Mouse (Mus musculus): Measurements from ENCODE around the gene Islr. TPM values are rescaled to one million over a fixed set of nuclear protein-coding genes. Genes with fewer than 3 reads are reported as not detected.
"Not testable (repeated sequence)": the region's sequence is repeated elsewhere in the genome, so short reads cannot be mapped to it uniquely, and the experiment has no call there.

The Islr gene
- not detected in 2 replicates for polyA plus RNA-seq (2012; ENCODE audit: insufficient read depth, insufficient read length, missing spikeins)

DNA sequence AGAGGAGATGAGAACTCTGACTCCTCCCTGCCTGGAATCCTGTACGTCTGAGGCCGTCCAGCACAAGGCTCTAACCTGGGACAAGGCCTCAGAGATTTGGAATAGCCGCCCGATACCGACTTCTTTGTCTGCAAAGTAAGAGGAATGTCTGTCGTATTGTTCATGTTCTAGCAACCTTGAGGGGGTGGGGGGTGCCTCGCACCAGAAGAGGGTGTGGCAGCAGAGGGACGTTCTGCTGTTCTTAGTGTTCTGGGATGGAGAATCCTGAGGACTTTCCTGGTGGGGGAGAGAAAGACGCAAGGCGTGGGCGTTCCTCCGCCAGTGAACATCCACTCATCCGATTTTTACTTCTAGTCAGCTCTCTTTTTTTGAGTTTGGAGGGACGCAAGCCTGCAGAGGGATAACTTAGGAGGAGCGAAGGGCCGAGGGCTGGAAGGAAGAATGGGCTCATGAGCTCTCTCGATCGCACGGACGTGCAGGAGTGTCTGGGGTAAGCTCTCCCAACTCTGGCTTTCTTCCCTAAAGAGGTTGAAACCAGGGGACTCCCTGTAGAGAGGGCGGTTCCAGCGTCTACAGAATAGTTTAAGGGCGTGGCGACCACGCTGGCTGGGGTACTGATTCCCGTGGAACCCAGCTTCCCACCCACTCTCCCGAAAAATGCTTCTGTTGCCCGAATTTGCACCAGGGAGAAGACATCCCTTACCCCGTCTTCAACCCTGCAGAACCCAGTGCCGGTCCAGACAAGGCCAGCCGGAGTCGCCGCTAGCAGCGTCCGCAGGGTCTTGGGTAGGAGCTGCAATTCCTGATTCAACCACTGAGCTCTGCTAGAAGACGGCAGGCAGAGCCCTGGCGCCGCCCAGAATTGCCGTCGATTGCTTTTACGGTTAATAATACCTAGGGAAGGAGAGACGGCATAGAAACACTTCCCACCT is at the start of gene Islr, which contains the start of gene Islr2:
Gene Islr, minus strand, starts transcription at position 791 of the 932 bp plus-strand sequence.
Gene Islr2, minus strand, starts transcription at position 804 of the 932 bp plus-strand sequence.
- H3K4me3 ChIP-seq (ENCODE audit: insufficient read depth, low read length), result peak within 1 kb of the TSS; percentile 50
- H3K4me1 ChIP-seq (ENCODE audit: control insufficient read depth, insufficient read depth, low read length), result 0 out of 2 replicates have a peak, but pooled peaks cover 2% of the 10 kb centered on the region
- no peak within 1 kb of the TSS for H3K27ac ChIP-seq (ENCODE audit: insufficient read depth, low read depth, low read length)
- TF ChIP-seq CTCF (IDR thresholded peaks at IDR 0.05; ENCODE audit: low read depth, low read length), result no peak
- TF ChIP-seq POLR2A (IDR thresholded peaks at IDR 0.05; ENCODE audit: borderline replicate concordance, low read depth, low read length), result no peak

- H3K27ac ChIP-seq (ENCODE audit: insufficient read depth, low read depth, low read length), result 0 out of 2 replicates have a peak overlapping the region, but pooled peaks have one; percentile 63
- peak overlapping the region; percentile 82 for H3K4me3 ChIP-seq (ENCODE audit: insufficient read depth, low read length)
Measured at GRCm38 (mm10) chr9:58253805-58254122, 49.7 kb upstream of the Islr start.

DNA sequence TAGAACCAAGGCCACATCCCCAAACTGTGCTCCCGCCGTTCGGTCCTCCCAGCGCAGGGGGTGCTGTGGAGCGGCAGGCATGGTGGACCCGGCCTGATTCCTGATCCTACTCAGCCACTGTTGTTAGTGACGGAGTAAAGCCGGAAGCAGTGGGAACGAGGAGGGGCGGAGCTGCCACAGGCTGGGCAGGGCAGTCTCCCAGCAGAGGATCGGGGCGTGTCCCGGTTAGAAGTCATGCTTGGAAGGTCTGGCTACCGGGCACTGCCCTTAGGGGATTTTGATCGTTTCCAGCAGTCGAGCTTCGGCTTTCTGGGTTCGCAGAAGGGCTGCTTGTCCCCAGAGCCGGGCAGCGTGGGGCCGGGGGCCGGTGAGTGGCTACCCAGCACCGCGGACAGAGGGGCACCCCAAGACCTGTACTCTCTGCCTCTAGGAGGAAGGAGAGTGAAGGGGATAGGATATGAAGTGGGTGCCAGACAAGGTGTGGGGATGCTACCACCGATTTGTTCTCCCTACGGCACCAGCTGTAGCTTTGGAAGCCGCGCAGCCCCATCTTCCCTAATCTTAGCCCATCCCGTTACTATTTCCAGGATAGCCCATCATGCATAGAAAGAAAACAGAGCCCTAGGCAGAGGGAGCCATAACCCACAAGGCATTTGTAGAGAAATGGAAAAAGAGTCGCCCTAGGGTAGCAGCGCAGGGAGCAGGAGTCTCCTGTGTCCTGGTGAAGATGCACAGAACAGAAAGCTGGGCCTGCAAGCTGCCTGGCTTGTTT is 49.1 kb upstream of the Islr start, which contains the start of gene Stoml1:
Gene Stoml1, plus strand, starts transcription at position 132 of the 772 bp plus-strand sequence.
- peak within 1 kb of the TSS; percentile 63 for H3K27ac ChIP-seq (ENCODE audit: insufficient read depth, low read depth, low read length)
- TF ChIP-seq POLR2A (IDR thresholded peaks at IDR 0.05; ENCODE audit: borderline replicate concordance, low read depth, low read length), result no peak
- TF ChIP-seq CTCF (IDR thresholded peaks at IDR 0.05; ENCODE audit: low read depth, low read length), result peak; percentile 16; the same call in 1 of the 2 replicates
- peak within 1 kb of the TSS; percentile 82 for H3K4me3 ChIP-seq (ENCODE audit: insufficient read depth, low read length)
- H3K4me1 ChIP-seq (ENCODE audit: control insufficient read depth, insufficient read depth, low read length), result peaks cover 40% of the 10 kb centered on the region

More at GRCm38 (mm10) chr9:58253805-58254122, 49.7 kb upstream of the Islr start:
- peaks cover 36% of the 10 kb centered on the region for H3K4me1 ChIP-seq (ENCODE audit: control insufficient read depth, insufficient read depth, low read length)

- H3K4me1 ChIP-seq (ENCODE audit: control insufficient read depth, insufficient read depth, low read length), result peaks cover 44% of the 10 kb centered on the region
- not testable (repeated sequence) for H3K4me3 ChIP-seq (ENCODE audit: insufficient read depth, low read length); H3K27ac ChIP-seq (ENCODE audit: insufficient read depth, low read depth, low read length)
Measured at GRCm38 (mm10) chr9:58250730-58251129, 46.6 kb upstream of the Islr start.

- no peak overlapping the region for H3K4me3 ChIP-seq (ENCODE audit: insufficient read depth, low read length)
- peaks cover 40% of the 10 kb centered on the region for H3K4me1 ChIP-seq (ENCODE audit: control insufficient read depth, insufficient read depth, low read length)
- no peak for TF ChIP-seq CTCF (IDR thresholded peaks at IDR 0.05; ENCODE audit: low read depth, low read length)
- no peak for TF ChIP-seq POLR2A (IDR thresholded peaks at IDR 0.05; ENCODE audit: borderline replicate concordance, low read depth, low read length)
- no peak overlapping the region for H3K27ac ChIP-seq (ENCODE audit: insufficient read depth, low read depth, low read length)
Measured at GRCm38 (mm10) chr9:58250322-58250721, 46.2 kb upstream of the Islr start.

DNA sequence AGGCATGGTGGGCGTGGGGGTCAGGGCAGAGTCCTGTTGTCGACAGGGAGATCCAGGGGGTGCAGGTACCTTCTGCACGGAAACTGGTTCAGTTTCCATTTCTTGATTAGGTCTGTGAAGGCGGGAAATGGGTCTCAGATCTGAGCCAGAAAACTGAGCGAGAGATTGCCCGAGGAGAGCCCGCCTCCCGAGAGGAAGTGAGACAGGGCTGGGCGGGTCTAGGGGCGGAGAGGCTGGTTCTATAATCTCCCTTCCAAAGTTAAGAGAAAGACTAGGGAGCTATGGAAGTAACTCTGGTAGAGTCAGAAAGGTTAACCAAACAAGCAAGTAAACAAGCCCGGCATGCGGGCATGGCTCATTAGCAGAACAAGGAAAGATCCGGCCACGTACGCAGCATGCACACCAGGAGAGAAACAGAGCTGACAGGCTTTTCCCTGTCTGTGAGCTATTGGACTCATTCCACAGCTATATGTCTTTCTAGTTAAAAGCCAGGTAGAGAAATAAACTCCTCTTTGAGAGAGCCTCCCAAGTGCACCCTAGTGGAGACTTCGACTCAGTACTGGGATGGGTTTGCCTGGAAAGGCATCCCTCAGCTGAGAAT is 45.6 kb upstream of the Islr start, which contains the start of gene Pml:
Gene Pml, minus strand, starts transcription at position 195 of the 601 bp plus-strand sequence.
- Histone ChIP-seq H3K27ac (ENCODE audit: insufficient read depth, low read depth, low read length) (peak within 1 kb of the TSS; percentile 81), H3K4me1 (ENCODE audit: control insufficient read depth, insufficient read depth, low read length) (peaks cover 37% of the 10 kb centered on the region), H3K4me3 (ENCODE audit: insufficient read depth, low read length) (peak within 1 kb of the TSS; percentile 76)
- TF ChIP-seq CTCF (IDR thresholded peaks at IDR 0.05; ENCODE audit: low read depth, low read length) (no peak), POLR2A (IDR thresholded peaks at IDR 0.05; ENCODE audit: borderline replicate concordance, low read depth, low read length) (0 out of 2 replicates have a peak, but pooled peaks have one; percentile 26)

DNA sequence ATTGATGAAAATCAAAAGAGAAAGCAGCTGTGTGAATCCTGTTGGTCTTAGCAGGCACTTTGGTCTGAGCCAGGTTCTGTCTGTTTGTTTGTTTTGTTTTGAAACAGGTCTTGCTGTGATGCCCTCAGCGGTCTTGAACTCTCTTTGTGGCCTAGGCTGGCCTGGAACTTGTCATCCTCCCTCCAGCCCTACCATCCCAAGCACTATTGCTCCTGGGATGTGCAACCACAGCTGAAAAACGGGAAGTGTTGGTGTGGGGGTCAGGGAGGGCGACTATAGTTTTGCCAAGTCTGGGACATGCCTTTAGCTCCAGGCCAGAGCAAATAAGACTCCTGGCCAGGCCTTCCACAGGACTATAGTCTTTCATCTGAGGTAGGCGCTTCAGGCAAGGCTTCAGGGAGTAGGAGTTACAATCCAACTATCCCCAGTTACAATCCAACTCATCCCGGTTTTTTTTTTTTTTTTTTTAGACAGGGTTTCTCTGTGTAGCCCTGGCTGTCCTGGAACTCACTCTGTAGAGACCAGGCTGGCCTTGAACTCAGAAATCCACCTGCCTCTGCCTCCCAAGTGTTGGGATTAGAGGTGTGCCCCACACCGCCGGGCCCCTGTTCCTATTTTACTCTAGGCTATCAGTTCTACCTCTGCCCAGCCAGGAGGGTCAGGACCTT is 44.8 kb upstream of the Islr start:
- Histone ChIP-seq H3K4me3 (ENCODE audit: insufficient read depth, low read length) (peak overlapping the region; percentile 76), H3K27ac (ENCODE audit: insufficient read depth, low read depth, low read length) (peak overlapping the region; percentile 81), H3K4me1 (ENCODE audit: control insufficient read depth, insufficient read depth, low read length) (peaks cover 31% of the 10 kb centered on the region)
- TF ChIP-seq CTCF (IDR thresholded peaks at IDR 0.05; ENCODE audit: low read depth, low read length), result no peak
- no peak for TF ChIP-seq POLR2A (IDR thresholded peaks at IDR 0.05; ENCODE audit: borderline replicate concordance, low read depth, low read length)

DNA sequence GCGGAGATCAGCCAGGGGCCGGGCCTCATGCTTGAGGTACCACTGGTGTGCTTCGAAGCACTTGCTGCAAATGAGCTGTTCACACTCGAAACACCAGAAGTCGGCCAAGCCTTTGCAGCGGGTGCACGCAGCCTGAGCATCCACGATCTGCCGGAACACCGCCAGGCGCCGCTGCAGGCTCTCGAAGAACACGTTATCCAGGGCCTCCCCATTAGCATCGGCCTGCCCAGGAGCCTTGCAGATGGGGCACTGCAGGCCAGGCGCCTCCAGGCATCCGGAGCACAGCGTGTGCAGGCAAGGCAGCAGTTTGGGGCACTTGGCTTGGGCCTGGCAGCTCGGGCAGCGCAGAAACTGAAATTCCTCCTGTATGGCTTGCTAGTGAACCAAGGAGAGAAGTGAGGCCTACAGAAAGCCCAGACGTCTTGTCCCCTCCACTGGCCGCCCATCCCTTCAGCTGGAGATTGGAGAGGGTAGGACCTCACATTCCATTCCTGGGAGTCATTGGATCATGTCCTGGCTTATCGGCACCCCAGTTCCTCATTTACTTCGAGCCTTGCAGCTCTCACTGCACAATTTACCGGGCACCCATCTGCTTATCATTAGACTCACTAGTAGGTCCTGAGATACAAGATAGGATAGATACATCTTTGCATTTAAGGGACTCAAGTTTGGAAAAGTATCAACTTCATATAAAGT is 43.1 kb upstream of the Islr start:
- Histone ChIP-seq H3K4me3 (ENCODE audit: insufficient read depth, low read length) (no peak overlapping the region), H3K27ac (ENCODE audit: insufficient read depth, low read depth, low read length) (no peak overlapping the region), H3K4me1 (ENCODE audit: control insufficient read depth, insufficient read depth, low read length) (peaks cover 31% of the 10 kb centered on the region)
- no peak for TF ChIP-seq CTCF (IDR thresholded peaks at IDR 0.05; ENCODE audit: low read depth, low read length)
- no peak for TF ChIP-seq POLR2A (IDR thresholded peaks at IDR 0.05; ENCODE audit: borderline replicate concordance, low read depth, low read length)
